Mouse (Mus musculus) bone marrow macrophage, adult 2 months (primary cell): ENCODE data around the gene Ube2k. TPM values are rescaled to one million over a fixed set of nuclear protein-coding genes. Genes with fewer than 3 reads are reported as not detected.
A peak's percentile ranks its signal among the peaks of the same experiment; 100 is the strongest.

Experiments used
- H3K27ac ChIP-seq: 2 replicates; pipeline ENCODE4 v1.5.1; 2012; ENCODE audit warnings: low read depth, low read length; ENCODE audit not compliant: insufficient read depth
- H3K4me1 ChIP-seq: 2 replicates; pipeline ENCODE4 v1.6.1; 2012; ENCODE audit warnings: low read length; ENCODE audit not compliant: control insufficient read depth, insufficient read depth
- H3K4me3 ChIP-seq: 2 replicates; pipeline ENCODE4 v1.5.1; 2012; ENCODE audit warnings: mild to moderate bottlenecking, low read length, moderate library complexity; ENCODE audit not compliant: insufficient read depth
- CTCF ChIP-seq: IDR thresholded peaks from 2 replicates; pipeline ENCODE4 v1.5.1; 2012; ENCODE audit warnings: low read depth, mild to moderate bottlenecking, low read length, moderate library complexity
- POLR2A ChIP-seq: IDR thresholded peaks from 2 replicates; pipeline ENCODE4 v1.6.1; 2012; ENCODE audit warnings: mild to moderate bottlenecking, low read depth, low read length, borderline replicate concordance
- polyA plus RNA-seq: library from polyadenylated mRNA; stranded (reverse); fragments of >200 nt; gene quantifications from 2 replicates; pipeline ENCODE4 v1.2.4, GENCODE M21; 2012; ENCODE audit not compliant: missing spikeins, insufficient read depth, insufficient read length

Ube2k gene
- 127 and 130 TPM in 2 replicates for polyA plus RNA-seq

- Histone ChIP-seq H3K4me1 (peaks cover 4% of the 10 kb centered on the region), H3K27ac (peak within 1 kb of the TSS; percentile 87), H3K4me3 (peak within 1 kb of the TSS; percentile 97)
- TF ChIP-seq CTCF (no peak), POLR2A (peak; percentile 82)
Observed at GRCm38 (mm10) chr5:65536751-65537419, at the start of gene Ube2k, which contains the start of gene Smim14. Gene Ube2k (plus strand): TSS chr5:65537233. Gene Smim14 (minus strand): TSS chr5:65537184.

DNA sequence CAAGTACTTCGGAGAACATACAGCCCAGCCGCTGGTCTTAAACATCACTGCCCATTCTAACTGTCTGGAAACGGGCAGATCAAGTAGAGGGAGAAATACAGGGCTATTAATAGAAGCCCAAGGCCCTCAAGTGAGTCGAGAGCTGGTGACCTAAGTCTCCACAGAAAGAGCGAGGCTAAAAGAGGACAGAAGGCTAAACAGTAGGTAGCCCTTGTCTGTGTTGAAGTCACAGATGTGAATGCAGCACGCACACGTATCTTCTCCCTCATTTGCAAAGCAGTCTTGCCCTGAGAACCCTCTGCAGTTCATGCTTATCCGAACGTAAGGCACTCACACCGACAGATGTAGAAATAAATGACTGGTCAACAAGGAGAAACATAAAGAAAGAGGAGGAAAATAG lies 49.7 kb upstream of the Ube2k start:
- TF ChIP-seq POLR2A (no peak), CTCF (no peak)
- Histone ChIP-seq H3K4me3 (no peak overlapping the region), H3K27ac (no peak overlapping the region), H3K4me1 (peaks cover 55% of the 10 kb centered on the region)

GRCm38 (mm10) chr5:65488725-65489124 lies 48.3 kb upstream of the Ube2k start:
- Histone ChIP-seq H3K4me3 (no peak overlapping the region), H3K4me1 (peaks cover 47% of the 10 kb centered on the region), H3K27ac (no peak overlapping the region)
- no peak for TF ChIP-seq POLR2A
- TF ChIP-seq CTCF: no peak

- Histone ChIP-seq H3K27ac (no peak overlapping the region), H3K4me1 (peaks cover 39% of the 10 kb centered on the region), H3K4me3 (no peak overlapping the region)
- TF ChIP-seq POLR2A (no peak), CTCF (no peak)
Observed at GRCm38 (mm10) chr5:65489830-65490229, 47.2 kb upstream of the Ube2k start.

- peak overlapping the region; percentile 76 for H3K27ac ChIP-seq
- H3K4me3 ChIP-seq: peak overlapping the region; percentile 97
- TF ChIP-seq POLR2A (no peak), CTCF (peak; percentile 6; the same call in 1 of the 2 replicates)
- peaks cover 31% of the 10 kb centered on the region for H3K4me1 ChIP-seq
Observed at GRCm38 (mm10) chr5:65491767-65492715, 45.0 kb upstream of the Ube2k start.

DNA sequence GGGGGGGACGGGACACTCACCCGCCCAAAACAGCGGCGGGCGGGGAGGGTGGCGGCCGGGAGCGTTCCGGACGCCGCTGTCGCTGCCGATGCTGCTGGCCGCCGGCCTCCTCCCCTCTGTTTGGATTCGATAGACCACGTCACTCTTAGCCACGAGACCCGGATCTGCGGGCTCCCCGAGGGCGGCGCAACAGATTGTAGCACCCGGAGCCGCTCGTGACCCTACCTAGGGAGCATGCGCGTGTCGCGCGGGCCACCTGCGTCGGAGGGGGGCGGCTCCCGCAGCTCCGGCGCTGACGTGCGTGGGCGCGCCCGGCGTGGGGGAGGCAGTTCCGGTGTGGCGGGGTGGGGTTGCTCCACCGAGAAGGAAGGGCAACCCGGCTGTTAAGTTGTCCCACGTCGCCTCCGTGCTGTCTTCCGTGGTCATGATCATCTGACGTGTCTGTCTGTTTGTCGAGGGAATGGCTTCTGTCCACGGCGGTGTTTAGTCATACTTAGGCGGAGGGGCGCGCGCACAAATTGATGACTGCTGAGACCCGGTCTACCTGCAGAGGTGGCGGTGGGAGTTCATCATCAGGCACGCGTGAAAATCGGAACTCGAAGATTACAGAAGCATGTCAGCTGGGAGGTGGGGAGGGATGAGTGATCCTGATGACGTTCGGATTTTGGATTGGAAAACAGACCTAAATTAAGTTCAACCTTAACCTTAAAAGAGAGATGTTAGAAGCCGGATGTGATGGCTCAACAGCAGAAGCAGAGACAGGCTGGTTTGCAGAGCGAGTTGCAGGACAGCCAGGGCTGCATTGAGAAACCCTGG lies 44.1 kb upstream of the Ube2k start, which contains the start of gene Gm43552:
Gm43552 (minus strand) TSS at position 118 of the 816 bp plus-strand sequence.
- Histone ChIP-seq H3K27ac (peak within 1 kb of the TSS; percentile 76), H3K4me3 (peak within 1 kb of the TSS; percentile 97), H3K4me1 (peaks cover 24% of the 10 kb centered on the region)
- TF ChIP-seq CTCF: no peak
- no peak for TF ChIP-seq POLR2A

DNA sequence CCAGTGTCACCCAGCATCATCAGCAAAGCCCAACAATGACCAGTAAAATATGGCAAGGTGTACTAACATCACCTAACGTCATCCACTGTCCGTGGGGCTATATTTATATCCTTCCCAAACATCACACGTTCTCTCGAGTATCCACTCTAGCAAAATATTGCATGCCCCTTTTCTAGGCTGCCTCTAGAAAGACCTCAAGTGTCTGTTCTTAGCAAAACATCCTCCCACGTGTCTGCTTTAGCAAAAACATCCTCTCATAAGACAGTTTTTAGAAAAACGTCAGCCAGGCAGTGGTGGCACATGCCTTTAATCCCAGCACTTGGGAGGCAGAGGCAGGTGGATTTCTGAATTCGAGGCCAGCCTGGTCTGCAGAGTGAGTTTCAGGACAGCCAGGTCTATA lies 36.8 kb upstream of the Ube2k start:
- no peaks in the 10 kb centered on the region for H3K4me1 ChIP-seq
- H3K4me3 ChIP-seq: no peak overlapping the region
- no peak overlapping the region for H3K27ac ChIP-seq
- TF ChIP-seq CTCF (no peak), POLR2A (no peak)

- no peaks in the 10 kb centered on the region for H3K4me1 ChIP-seq
- H3K4me3 ChIP-seq: no peak overlapping the region
- TF ChIP-seq POLR2A (no peak), CTCF (no peak)
- no peak overlapping the region for H3K27ac ChIP-seq
Observed at GRCm38 (mm10) chr5:65501407-65501806, 35.6 kb upstream of the Ube2k start.

GRCm38 (mm10) chr5:65505786-65506185 lies 31.2 kb upstream of the Ube2k start:
- H3K4me1 ChIP-seq: no peaks in the 10 kb centered on the region
- no peak overlapping the region for H3K4me3 ChIP-seq
- TF ChIP-seq CTCF (no peak), POLR2A (no peak)

More at GRCm38 (mm10) chr5:65505786-65506185, 31.2 kb upstream of the Ube2k start:
- no peak overlapping the region for H3K27ac ChIP-seq
